Mouse (Mus musculus) layer of hippocampus, postnatal 25 days (tissue): ENCODE data around the gene Galnt14. TPM values are rescaled to one million over a fixed set of nuclear protein-coding genes. Genes with fewer than 3 reads are reported as not detected.

Experiments
- DNase-seq, 2 experiments: peaks; one replicate each; pipeline ENCODE4 v3.0.0; 2022; ENCODE audit warnings: mixed read lengths in 2 of 2, low spot score in 1 of 2; ENCODE audit errors: extremely low spot score in 1 of 2
- total RNA-seq, 2 experiments: library from RNA; stranded (reverse); gene quantifications; 2 replicates each; pipeline ENCODE4 v1.2.3; 2021

Galnt14 gene
- total RNA-seq, 2 experiments from 2014 or later = 18.9 to 21.9 TPM

DNA sequence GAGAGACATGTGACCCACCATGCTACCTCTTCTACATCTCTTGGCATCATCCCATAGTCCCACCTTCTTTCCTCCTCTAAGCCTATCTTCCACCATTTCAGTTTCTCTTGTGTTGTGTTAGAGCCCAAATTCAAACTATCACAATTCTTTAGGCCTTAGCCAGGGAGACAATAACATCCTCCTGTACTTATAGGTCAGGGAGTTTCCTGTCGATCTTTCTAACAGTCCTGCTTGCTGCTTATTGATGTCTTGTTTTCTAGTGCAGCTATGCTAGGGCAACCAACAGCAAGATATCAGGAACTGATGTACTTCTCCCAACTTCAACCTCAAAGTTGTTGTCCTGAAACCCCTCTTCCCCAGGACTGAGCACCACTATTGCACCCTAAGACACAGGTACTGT lies 195.4 kb downstream of the Galnt14 start:
- no peak for DNase-seq

DNA sequence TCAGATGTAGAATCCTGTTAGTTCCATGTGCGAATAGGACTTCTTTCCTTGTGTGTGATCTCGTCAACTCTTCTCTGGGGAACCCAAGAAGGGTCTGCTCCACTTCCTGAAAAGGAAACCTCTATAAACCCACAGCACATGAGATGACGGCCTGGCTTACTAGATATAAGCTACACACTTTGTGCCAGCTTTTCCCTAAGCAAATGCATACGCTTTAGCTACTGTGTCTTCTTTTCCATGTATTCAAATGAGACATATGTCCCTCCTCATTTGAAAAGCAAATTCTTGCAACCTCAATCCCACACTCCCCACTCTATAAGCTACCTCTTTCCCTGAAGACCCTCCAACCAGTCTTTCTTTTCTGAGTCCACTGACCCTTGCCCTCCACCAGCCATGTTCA lies 196.0 kb downstream of the Galnt14 start:
- DNase-seq = no peak

DNA sequence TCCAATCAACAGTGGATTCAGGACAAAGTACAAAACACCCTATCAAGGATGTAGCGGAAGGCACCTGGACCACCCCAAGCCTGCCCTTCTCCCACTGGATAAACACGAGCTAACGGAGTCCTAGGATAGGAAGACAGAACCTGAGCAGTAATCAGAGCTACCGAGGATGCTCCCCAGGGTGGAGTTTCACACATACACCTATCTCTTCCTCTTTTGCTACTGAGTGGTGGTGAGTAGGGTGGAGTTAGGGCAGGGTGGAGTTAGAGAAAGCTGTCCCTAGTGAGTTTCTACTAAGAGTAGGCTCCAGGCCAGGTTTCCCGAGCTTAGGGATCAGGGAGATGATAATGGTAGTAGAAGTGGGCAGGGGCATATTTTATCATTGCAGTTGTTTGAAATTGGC lies 197.4 kb downstream of the Galnt14 start:
- no peak for DNase-seq

DNA sequence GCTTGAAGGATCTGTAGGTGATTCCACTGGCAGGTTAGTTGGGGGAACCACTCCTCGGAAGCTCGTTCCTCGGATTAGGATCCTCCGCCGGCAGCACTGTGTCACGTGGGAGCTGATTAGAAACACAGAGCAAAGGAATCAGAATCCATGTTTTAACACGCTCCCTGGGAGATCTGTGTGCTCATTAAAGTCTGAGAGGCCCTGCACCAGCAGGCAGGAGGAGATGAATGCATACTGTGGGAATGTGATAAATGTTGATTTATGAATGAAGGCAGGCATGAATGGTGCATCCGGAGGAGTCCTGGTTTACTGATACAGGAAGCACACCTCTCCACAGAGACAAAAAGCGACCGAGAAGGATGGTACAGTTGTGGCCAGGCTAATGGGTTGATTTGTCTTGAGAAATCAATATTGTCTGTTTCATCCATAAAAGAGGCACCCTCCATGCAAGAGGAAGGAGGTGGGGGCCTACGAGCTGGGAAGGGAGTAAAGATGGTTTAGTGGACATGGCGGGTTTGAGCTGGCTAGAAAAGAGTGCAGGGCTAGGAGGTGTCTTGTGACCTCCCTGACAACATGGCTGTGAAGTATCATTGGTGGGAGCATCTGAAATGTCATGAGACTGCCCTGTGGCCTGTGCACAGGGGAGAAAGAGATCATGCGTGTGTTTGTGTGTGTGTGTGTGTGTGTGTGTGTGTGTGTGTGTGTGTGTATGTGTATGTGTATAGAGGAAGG lies 202.3 kb downstream of the Galnt14 start:
- no peak for DNase-seq

DNA sequence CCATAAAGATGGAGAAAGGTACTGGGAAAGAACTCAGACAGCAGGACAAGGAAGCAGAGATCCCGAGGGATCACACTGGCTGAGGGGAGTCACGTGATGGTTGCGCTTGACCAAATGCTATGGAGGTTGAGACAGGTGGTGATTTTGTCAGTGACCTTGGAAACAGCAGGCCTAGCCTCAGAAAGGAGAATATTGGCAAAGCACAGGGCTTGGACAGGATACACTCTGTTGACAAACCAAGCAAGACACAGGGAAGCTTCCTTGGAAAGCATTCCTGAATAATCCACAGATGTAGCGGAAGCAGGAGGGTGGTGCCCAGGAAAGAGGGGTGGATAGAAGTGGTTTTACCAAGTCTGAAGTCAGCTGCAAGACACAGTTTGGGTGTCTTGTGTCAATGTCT lies 206.1 kb downstream of the Galnt14 start:
- DNase-seq = no peak

DNA sequence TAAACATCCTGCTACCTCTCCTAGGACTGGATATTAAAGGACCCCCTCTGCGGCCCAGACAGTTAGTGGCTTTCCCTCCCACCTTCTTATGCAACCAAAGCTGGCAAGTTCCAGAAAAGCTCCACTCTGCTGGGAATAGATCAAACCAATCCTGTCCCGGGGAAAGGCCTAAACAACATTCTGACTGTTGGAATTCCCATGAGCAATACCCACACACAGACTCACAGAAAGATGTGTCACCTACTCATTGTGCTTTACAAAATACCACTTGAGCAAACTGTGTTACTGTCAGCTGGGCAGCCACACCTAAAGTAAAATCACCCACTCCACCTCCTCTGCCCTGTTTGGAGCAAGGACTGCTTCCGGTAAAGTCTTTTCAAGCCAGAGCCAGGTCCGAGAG lies 207.6 kb downstream of the Galnt14 start:
- DNase-seq = no peak

DNA sequence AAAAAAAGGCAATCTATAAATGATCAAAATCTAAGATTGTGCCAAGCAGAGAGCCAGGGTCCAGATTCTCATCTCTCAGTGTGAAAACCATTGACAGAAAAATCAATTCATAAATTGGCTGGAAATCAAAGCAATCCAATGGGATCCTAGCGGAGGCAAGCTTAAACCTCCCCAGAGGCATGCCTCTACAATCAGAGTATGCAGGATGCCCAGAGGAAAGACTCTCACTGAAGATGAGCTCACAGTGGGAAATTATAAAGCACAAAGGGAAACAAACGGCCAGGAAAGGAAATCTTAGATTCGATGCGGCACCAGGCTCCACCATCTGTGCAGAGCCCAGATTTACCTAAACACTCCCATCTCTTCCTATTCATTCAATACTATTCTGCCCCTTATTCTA lies 220.7 kb downstream of the Galnt14 start:
- DNase-seq = no peak

DNA sequence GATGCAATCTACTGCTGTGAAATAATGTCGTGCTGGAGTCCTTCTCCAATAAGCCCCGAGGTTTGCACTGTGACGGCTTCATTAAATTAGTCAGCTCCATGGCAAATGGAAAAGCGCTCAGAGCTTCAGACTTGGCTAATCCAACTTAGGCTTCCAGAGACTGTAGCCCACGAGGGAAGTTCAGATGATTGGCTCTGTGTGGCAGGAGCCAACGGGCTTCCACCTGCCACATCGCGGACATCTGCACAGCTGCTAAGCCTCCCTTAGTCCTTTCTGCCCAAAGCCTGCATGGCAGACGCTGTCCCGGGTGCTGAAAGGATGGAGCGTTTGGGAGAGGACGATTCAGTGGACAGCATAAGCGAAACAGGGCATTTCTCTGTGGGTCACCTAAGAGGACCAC lies 222.5 kb downstream of the Galnt14 start:
- peak in 1 of 2 experiments; percentile 17 for DNase-seq

DNA sequence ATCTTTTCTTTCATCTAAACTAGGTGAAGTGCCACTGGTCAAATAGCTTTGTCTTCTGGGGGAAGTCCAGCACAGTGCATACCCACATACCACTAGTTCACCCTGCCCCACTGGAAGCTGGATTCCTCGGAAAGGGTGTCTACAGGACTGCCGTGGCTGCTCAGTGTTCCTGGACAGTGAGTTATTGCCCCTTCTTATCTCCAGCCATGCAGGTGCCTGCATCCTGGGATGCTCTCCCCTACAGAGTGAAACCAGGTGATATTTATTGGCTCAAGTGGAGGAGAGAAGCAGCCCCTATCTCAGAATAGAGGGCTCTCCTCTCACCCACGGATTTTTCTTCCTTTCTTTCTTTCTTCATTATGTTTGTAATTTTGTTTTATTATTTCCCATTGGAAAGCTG lies 222.9 kb downstream of the Galnt14 start:
- DNase-seq = no peak

DNA sequence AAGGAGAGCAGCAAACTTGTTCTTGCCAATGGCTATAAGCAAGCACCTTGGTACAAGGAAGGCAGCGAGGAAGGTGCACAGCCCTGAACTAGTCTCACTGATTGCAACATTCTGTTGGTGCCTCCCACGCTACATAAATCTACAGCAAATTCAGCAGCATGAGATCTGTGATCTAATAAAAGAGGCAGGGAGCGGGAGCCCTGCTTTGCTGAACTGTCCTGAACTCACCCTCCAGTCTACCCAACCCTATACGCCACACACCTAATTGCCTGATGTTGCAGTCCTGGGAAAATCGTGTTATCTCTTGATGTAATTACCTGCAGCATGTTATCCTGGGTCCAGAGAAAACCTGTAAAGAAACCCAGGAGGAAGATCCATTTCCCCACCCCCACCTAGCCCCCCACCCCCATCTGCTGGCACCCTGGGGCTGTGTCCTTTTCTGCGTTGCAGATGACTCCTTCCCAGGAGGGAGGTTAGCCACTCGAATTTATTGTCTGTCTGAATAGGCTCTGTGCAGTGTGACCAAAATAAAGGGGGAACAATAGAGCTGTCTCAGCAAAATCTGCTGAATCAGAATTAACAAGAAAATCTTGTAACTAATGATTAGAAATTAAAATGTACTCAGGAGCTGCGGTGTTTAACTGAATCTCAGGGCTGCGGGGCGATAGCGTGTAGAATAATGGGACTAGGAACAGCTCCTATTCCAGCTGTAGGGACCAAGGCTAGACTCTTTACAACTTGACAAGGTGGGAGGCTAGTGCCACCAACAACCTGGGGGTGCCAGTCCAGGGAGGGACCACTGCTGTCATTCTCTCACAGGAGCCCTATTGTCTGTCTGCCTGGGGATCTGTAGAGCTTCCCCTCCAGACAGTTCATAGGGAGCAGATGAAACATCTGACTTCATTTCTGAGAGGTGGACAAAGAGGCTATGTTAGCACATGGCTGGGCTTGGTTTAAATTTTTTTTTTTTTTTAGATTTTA lies 232.9 kb downstream of the Galnt14 start:
- no peak for DNase-seq

DNA sequence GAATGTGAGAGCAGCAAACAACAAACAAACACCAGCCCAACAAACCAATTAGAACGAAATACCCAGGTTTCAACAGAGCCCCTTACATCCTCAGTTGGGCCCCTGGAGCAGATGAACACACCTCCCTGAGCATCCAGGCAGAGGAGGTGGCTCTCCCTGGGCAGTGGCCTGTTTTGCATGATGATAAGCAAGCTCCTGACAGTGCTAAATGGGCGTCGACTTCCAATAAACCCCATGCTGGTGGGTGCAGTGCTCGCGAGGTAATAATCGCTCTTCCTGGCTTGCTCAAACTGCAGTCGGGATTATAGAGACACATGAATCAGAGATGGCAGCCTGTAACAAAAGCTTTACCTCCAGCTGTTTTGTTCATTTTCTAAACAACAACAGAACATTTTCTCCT lies 235.9 kb downstream of the Galnt14 start:
- no peak for DNase-seq

DNA sequence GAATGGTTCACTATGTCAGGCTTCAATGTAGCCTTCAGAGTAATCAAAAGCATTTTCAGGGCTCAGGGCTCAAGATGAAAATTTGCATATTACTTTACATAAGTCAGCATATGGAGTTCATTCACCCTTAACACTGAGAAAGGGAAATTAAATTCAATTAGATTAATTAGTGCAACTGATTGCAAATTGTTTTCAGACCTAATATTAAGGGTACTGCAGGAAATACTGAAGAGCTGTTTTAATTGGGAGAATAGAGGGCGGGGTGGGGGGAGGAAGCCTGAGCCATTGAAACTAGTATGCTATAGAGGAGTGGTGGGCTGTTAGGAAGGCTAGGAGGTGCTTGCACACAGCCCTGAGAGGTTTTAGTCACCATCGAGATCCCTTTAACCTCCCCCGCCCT lies 237.2 kb downstream of the Galnt14 start:
- no peak for DNase-seq

DNA sequence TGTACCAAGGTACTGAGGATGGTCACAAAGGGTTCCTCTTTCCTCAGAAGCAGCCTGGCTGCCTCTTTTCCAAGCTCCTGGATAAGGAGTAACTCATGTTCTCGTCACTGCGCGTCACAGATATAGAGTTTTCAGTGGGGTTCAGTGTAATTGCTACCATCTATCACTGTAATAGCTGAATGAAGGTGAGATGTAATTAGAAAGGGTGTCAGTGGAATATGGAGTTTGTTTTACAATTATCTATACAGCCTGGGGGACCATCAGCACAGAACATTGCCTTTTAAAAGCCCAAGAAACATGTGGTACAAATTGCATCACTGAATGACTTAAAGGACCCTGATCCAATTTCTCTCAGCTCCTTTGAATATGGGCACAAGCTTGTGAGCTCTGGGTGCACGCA lies 249.4 kb downstream of the Galnt14 start:
- DNase-seq = no peak

DNA sequence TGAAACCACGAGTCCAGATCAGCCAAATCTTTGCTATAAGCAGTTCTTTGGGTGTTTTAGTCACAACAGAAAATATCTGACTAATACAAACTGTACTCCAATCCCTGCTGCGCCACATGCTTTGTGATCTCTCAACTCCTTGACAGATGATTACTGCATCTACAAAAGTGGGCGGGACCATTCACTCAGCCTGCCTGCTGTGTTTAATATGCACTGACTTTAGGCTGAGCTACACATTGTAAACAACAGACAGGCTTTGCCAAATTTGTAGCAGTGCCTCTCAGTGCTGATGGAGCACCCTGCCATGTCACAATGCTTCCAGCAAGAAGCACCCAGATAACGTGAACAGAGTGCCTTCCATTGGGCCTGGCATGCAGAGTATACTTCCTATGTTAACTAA lies 251.5 kb downstream of the Galnt14 start:
- DNase-seq = no peak

DNA sequence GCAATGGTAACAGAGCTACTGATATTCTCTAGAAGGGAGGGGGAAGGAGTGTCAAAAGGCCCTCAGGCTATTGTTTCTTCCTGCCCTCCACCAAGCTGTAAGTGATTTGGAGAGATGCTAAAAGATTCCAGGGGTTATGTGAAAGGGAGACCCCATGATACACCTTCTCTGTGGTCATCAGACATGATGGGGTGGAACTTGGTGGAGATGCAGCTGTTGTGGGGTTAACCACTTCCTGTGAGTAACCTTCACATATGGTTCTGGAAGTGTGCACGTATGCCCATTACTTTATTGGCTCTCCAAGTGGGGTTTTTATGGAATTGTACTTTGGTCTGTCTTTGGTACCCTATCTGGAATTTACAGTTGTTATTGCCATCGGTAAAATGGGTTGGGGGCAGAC lies 253.7 kb downstream of the Galnt14 start:
- DNase-seq = no peak

DNA sequence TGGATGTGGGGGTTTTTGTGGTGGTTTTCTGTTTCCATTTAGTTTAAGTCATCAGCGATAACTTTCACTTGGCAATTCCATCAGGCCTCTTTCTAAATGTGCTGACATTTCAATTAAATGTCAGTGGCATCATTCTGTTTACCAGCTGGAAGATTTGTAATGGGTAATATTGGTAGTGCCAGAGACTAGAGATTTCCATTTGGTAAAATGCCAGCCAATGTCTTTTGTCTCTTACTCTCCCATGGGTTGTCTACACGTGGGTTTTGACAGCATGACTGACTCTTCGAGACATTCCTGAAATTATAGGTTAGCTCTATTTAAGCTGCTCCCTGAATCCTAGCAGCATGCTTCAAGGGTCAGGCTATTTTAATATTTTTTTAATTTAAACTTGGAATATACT lies 256.6 kb downstream of the Galnt14 start:
- no peak for DNase-seq

DNA sequence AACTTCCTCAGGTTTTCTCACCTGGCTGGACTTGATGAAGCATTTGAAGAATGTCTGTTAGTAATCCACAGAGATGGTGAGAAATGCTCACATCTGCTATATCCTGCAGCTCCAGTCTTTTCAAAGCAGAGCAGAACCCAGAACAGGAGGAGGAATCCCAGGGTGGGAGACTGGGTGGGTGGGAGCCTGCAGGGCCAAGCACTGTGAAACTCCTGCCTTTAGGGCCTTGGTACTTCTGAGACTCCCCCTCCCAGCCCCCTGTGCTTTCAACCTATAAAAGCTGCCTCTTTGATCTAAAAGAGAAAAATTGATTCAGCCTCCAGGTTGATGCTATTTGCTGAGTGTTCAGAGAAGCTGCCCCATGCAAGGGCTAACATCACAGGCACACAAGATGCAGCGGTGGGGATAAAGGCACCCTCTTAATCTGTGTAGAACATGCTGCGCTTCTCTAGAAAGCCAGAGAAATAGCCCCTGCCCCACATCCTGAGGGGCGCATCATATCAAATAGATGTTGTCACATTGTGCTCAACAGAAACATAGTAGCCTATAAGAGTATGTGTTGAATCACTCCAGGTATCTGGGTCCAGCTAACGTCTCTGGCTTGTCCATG lies 258.0 kb downstream of the Galnt14 start:
- DNase-seq = no peak

DNA sequence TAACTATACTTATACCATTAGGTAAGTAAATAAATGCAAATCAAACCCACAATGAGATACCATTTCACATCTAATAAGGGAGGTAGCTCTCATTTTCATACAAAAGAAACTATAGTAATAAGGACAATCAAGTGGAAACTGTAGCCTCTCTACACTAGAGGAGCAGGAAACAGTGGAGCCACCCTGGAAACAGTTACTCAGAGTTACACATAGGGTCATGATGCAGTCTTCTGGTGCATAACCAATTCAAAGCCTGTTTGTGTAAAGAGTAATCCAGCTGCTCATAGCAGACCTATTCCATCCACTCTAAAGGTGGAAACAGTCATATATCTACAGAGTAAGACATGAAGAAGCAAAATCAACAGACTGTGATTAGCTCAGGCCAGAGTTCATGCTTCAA lies 261.1 kb downstream of the Galnt14 start:
- no peak for DNase-seq
